Mouse (Mus musculus) embryo, embryonic 10 days (tissue): ENCODE data around the gene Ndufs6.

Source experiments
- DNase-seq: peaks from one replicate; pipeline ENCODE4 v3.0.0-alpha.2; 2015; ENCODE audit warnings: low spot score

Ndufs6 gene

GRCm38 (mm10) chr13:73327827-73328698 is at the start of gene Ndufs6, which contains the start of gene Mrpl36:
Gene Ndufs6 (minus strand): TSS chr13:73328542.
Gene Mrpl36 (plus strand): TSS chr13:73328513.
- DNase-seq, result peak; percentile 96

- DNase-seq, result no peak
These were observed 49.3 kb upstream of the Ndufs6 start for GRCm38 (mm10) chr13:73377637-73378036.

- DNase-seq, result no peak
These were observed 46.3 kb upstream of the Ndufs6 start for GRCm38 (mm10) chr13:73374612-73375011.

GRCm38 (mm10) chr13:73373367-73373766 is 45.0 kb upstream of the Ndufs6 start:
- no peak for DNase-seq

GRCm38 (mm10) chr13:73357106-73357505 is 28.8 kb upstream of the Ndufs6 start:
- DNase-seq, result no peak

DNA sequence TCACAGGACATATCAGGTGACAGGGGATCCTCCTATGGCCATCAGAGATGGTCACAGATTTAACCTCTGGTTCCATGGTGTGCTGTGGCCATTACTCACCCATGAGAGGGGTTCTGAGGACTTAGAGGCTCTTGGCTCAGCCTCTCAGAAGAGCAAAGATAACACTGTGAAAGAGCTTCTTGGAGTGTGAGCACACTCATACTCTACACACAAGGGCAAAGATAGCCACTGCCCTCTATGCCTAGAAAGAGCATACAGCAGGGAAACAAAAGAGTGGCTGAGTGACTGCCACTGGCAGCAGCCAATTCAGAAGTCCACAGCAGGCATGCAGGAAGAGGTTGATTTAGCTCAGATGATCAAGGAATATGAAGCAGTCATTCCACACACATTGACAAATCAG is 24.1 kb upstream of the Ndufs6 start:
- DNase-seq, result no peak

DNA sequence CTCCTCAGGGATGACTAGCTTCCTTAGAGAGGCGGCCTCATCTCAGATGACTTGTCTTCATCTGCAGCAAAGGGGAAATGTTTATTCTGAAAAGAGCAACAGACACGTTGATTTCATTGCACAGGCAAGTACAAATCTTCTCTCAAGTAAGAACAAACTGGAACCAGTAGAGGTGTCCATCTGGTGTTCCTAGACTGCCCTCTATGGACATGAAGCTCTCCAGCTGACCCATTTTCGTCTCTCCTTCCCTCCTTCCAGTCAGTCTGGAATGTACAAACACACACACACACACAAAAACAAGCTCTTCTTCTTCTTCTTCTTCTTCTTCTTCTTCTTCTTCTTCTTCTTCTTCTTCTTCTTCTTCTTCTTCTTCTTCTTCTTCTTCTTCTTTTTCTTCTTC is 23.6 kb upstream of the Ndufs6 start:
- DNase-seq, result no peak

GRCm38 (mm10) chr13:73350741-73351140 is 22.4 kb upstream of the Ndufs6 start:
- no peak for DNase-seq

DNA sequence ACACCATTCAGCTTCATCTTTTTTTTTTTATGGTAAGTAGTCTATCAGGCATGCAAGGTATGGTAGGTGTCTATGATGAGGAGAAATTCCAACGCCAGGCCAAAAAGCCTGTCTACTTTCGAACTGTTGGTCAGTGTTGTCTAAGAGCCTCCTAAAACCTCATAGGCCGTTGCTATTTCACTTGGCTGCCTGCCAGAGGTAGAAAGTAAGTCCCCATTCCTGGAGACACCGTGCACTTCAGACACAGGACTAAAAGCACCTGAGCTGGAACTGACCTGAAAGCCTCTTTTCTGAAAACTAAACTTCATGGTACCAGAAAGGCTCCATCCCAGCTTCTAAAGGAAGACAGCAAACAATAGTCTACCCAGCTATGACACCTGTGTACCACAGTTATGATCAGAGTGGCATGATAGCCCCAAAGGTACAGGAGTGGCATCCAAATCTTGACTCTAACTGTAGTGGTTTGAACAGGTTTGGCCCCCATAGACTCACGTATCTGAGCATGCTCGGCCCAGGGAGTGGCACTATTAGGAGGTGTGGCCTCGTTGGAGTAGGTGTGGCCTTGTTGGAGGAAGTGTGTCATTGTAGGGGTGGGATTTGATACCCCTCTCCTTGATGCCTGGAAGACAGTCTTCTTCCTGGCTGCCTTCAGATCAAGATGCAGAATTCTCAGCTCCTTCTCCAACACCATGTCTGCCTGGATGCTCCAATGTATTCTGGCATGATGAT is 19.7 kb upstream of the Ndufs6 start:
- DNase-seq, result no peak

GRCm38 (mm10) chr13:73347171-73347570 is 18.8 kb upstream of the Ndufs6 start:
- DNase-seq, result no peak

- no peak for DNase-seq
These were observed 18.4 kb upstream of the Ndufs6 start for GRCm38 (mm10) chr13:73346743-73347142.

GRCm38 (mm10) chr13:73346131-73346530 is 17.8 kb upstream of the Ndufs6 start:
- DNase-seq, result peak; percentile 42

GRCm38 (mm10) chr13:73345102-73345890 is 17.0 kb upstream of the Ndufs6 start:
- peak; percentile 20 for DNase-seq

DNA sequence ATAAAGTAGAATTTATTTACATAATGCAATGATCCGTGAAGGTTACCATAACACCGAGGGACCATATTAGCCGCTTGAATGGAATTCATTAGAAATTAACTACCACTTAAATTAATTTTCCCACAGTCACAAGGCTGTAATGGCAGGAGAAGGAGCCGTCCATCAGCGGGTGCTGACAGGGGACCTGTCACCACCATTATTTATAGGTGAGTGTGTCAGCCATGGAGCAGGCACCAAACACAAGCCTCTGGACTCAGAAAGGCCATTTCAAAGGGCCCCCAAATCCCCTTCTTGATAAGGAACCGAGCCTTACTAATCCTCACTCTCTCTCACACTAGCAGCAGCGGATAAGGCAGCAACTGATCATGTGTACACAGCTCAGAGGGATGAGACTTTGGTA is 8.4 kb upstream of the Ndufs6 start:
- DNase-seq, result peak; percentile 26

DNA sequence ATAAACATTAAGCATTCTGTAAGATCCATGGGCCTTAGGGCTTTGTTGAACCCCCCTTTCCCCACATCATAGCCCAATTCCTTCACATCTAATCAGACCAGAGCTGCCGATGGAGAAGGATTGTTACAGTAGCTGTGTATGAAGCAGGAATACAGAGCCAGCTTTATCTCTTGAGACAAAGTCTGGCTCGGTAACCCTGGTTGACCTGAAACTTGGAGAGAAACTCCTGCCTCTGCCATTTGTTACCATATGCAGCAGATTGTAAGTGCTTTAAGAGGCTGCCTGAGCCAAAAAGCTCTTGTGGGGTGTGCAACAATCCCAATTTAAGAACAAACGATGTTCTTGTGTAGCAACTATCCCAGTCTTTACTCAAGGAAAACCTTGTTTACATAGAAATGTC is 3.4 kb upstream of the Ndufs6 start:
- no peak for DNase-seq

- peak; percentile 97 for DNase-seq
These were observed 2.6 kb upstream of the Ndufs6 start for GRCm38 (mm10) chr13:73330844-73331501.

DNA sequence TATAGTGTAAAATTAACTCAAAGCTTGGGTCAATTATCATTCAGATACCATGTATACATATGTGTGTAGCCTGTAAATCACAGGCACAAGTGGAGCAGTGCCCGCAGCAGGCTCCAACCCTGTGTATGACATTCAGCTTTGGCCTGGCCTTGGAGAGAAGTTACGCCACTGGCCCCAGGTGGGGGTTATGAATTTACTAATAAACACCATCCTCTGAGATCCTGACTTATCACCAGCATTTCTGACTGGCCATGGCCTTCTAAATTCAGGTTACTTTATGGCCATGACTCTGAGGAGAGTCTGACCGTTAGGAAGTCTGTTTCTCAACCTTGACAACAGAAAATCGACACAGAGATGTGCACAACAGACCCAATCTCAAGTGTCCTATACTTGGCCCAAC is 4.9 kb downstream of the Ndufs6 start:
- no peak for DNase-seq

DNA sequence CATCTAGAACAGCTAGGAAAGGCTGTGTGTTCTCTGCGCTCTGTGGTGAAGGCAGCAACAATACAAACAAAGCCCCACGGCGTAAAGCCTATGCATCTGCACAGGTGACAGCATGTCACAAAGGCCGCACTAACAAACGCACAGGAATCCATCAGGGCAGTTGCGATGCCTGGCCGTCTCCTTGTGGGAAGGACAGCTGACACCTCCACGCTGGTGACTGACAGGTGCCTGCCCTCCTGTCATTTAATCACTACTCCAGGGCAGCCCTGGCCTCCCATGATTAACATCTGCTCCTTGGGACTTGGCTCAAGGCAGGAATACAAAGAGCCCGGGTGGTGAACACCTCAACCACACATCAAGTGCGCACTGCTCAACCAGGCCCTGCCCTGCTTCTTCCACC is 5.7 kb downstream of the Ndufs6 start:
- DNase-seq, result no peak

- DNase-seq, result no peak
These were observed 8.3 kb downstream of the Ndufs6 start for GRCm38 (mm10) chr13:73320048-73320447.

- DNase-seq, result peak; percentile 85
These were observed 18.0 kb downstream of the Ndufs6 start for GRCm38 (mm10) chr13:73310183-73310929.

GRCm38 (mm10) chr13:73306430-73306829 is 21.9 kb downstream of the Ndufs6 start:
- DNase-seq, result no peak
